Mouse (Mus musculus) embryonic fibroblast, embryonic 13.5 days (primary cell): ENCODE data around the gene 1700001K19Rik.

Experiments
- CTCF ChIP-seq: IDR thresholded peaks from 2 replicates; pipeline ENCODE4 v1.5.1; 2011; ENCODE audit warnings: mild to moderate bottlenecking, control low read depth, low read length, moderate library complexity, borderline replicate concordance; ENCODE audit not compliant: insufficient read depth
- POLR2A ChIP-seq: IDR thresholded peaks from 2 replicates; pipeline ENCODE4 v1.6.1; 2011; ENCODE audit warnings: low read depth, mild to moderate bottlenecking, control low read depth, low read length, moderate library complexity

- TF ChIP-seq CTCF (no peak), POLR2A (no peak)
These were observed 44.0 kb upstream of the 1700001K19Rik start for GRCm38 (mm10) chr12:110726428-110726827.
